Mouse (Mus musculus) heart, postnatal 0 days (tissue): ENCODE results near the gene Cyp4a10.

Experiments
- CTCF ChIP-seq: IDR thresholded peaks from 2 replicates; pipeline ENCODE4 v1.5.1; 2016; ENCODE audit warnings: antibody characterized with exemption, control low read depth, low read depth
- EP300 ChIP-seq: IDR thresholded peaks from 2 replicates; pipeline ENCODE4 v1.6.1; 2016; ENCODE audit warnings: antibody characterized with exemption, low read depth

DNA sequence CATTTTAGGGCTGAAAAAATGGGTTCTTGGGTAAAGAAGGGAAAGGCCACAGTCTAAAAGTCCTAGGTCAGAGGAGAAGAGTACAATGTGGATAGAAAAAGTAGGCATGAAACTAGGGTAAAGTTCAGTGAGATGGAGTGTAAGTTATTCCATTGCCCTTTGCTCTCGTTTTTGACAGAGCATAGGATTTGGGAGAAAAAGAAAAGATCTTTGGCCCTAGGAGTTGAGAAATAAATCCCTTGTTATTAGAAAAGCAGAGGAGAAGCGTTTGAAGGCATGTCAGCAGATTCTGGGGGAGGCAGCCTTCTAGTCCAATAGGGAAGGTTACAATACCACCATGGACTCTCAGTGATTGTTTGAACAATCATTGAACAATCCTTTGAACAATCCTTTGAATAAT lies 37.4 kb downstream of the Cyp4a10 start:
- no peak for TF ChIP-seq CTCF
- TF ChIP-seq EP300 = no peak
